Mouse (Mus musculus): Measurements from ENCODE around the gene Hist1h3i.
"Not testable (repeated sequence)": the region's sequence is repeated elsewhere in the genome, so short reads cannot be mapped to it uniquely, and the experiment has no call there.

DNA sequence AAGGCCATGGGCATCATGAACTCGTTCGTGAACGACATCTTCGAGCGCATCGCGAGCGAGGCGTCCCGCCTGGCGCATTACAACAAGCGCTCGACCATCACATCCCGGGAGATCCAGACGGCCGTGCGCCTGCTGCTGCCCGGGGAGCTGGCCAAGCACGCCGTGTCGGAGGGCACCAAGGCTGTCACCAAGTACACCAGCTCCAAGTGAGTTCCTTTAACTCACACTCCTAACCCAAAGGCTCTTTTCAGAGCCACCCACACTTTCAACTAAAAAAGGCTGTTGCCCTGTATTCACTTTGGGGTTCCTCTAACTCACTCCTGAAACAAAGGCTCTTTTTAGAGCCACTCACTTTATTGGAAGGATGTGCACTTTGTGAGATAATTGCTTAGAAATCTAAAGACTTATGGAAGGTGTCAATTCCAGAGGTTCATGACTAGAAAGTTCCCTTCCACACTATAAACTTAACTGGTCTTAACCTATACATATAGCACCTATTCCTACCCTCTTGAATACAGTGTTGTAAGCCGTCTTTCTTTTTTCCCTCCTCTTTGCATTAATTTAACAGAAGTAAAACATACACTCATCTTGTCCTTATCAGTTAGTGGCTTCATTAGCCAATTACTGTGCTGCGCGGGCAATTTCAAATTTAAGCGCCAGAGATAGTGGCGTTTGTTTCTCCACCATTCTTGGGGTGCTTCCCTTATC, 28.7 kb downstream of the Hist1h3i start:
- TF ChIP-seq POLR2A (IDR thresholded peaks at IDR 0.05; ENCODE audit: low read depth, low read length), result peak; percentile 56; the same call in 1 of the 2 replicates
- not testable (repeated sequence) for TF ChIP-seq CTCF (IDR thresholded peaks at IDR 0.05; ENCODE audit: borderline replicate concordance, insufficient read depth, low read length)
